Mouse (Mus musculus): ENCODE data around the gene Rab10.

DNA sequence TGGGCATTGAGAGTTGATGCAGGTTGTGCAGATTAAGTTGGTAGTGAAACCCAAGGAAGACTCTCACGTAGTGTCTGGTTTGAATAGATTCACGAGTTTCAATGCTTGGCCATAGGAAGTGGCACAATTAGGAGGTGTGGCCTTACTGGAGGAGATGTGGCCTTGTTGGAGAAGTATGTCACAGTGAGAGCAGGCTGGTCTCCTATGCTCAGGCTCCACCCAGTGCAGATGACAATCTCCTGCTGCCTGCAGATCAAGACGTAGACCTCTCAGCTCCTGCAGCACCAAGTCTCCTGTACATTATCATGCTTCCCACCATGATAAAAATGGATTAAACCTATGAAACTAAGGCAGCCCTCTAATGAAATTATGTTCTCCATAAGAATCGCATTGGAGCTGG is 18.7 kb downstream of the Rab10 start:
- TF ChIP-seq CTCF (IDR thresholded peaks at IDR 0.05; ENCODE audit: control insufficient read depth, insufficient read depth, insufficient read length), result no peak
- TF ChIP-seq USF1 (IDR thresholded peaks at IDR 0.05; ENCODE audit: low read depth), result no peak
